Mouse (Mus musculus) adrenal gland, postnatal 10 days (tissue): ENCODE measurements around the gene Enoph1. TPM values are rescaled to one million over a fixed set of nuclear protein-coding genes. Genes with fewer than 3 reads are reported as not detected.

Experiments
- DNase-seq: peaks from one replicate; pipeline ENCODE4 v3.0.0; 2021; ENCODE audit warnings: mixed read lengths
- long read RNA-seq, 2 experiments: library from polyadenylated mRNA; stranded (forward); transcript quantifications; one replicate each; pipeline ENCODE4 v2.0.0; 2021
- total RNA-seq, 2 experiments: library from RNA; stranded (reverse); gene quantifications; 2 replicates each; pipeline ENCODE4 v1.2.3; 2021

Gene Enoph1
- total RNA-seq = 10 to 100 TPM; 23.2 to 29.4 TPM
- long read RNA-seq, experiment 1, transcript Enoph1-202 (6 exons, 1,833 nt) = major isoform, 34 of 39 reads
- long read RNA-seq, experiment 1, partial matches to known transcripts = 0 of 39 reads
- long read RNA-seq, experiment 1, other reads (novel, unspliced or antisense) = 4 of 39 reads
- long read RNA-seq, experiment 2, transcript Enoph1-202 (6 exons, 1,833 nt) = major isoform, 13 of 22 reads
- long read RNA-seq, experiment 2, partial matches to known transcripts = 0 of 22 reads
- long read RNA-seq, experiment 2, other reads (novel, unspliced or antisense) = 8 of 22 reads

GRCm38 (mm10) chr5:100039602-100040142 lies at the start of gene Enoph1, which contains the start of gene Hnrnpdl:
Gene Enoph1, plus strand, starts transcription at chr5:100039985.
Gene Hnrnpdl, minus strand, starts transcription at chr5:100039664.
- peak; percentile 95 for DNase-seq

GRCm38 (mm10) chr5:99994166-99994565 lies 45.6 kb upstream of the Enoph1 start:
- DNase-seq = peak; percentile 29

- DNase-seq = no peak
Measured at GRCm38 (mm10) chr5:99994680-99995079, 45.1 kb upstream of the Enoph1 start.

- DNase-seq = no peak
Measured at GRCm38 (mm10) chr5:100000048-100000447, 39.7 kb upstream of the Enoph1 start.

- DNase-seq = no peak
Measured at GRCm38 (mm10) chr5:100000500-100000899, 39.3 kb upstream of the Enoph1 start.

- DNase-seq = no peak
Measured at GRCm38 (mm10) chr5:100003895-100004294, 35.9 kb upstream of the Enoph1 start.

- peak; percentile 10 for DNase-seq
Measured at GRCm38 (mm10) chr5:100005431-100005830, 34.4 kb upstream of the Enoph1 start.

- DNase-seq = no peak
Measured at GRCm38 (mm10) chr5:100005896-100006295, 33.9 kb upstream of the Enoph1 start.

- DNase-seq = no peak
Measured at GRCm38 (mm10) chr5:100006324-100007039, 33.3 kb upstream of the Enoph1 start.

- DNase-seq = no peak
Measured at GRCm38 (mm10) chr5:100007040-100007375, 32.8 kb upstream of the Enoph1 start.

GRCm38 (mm10) chr5:100008485-100008884 lies 31.3 kb upstream of the Enoph1 start:
- no peak for DNase-seq

GRCm38 (mm10) chr5:100012599-100012998 lies 27.2 kb upstream of the Enoph1 start:
- DNase-seq = no peak

GRCm38 (mm10) chr5:100020089-100020488 lies 19.7 kb upstream of the Enoph1 start:
- DNase-seq = no peak

- DNase-seq = no peak
Measured at GRCm38 (mm10) chr5:100024403-100024802, 15.4 kb upstream of the Enoph1 start.

- no peak for DNase-seq
Measured at GRCm38 (mm10) chr5:100024868-100025267, 14.9 kb upstream of the Enoph1 start.

- no peak for DNase-seq
Measured at GRCm38 (mm10) chr5:100030069-100030468, 9.7 kb upstream of the Enoph1 start.

GRCm38 (mm10) chr5:100032107-100032506 lies 7.7 kb upstream of the Enoph1 start:
- DNase-seq = no peak

- DNase-seq = no peak
Measured at GRCm38 (mm10) chr5:100032646-100033045, 7.1 kb upstream of the Enoph1 start.

GRCm38 (mm10) chr5:100035950-100036349 lies 3.8 kb upstream of the Enoph1 start:
- DNase-seq = no peak

GRCm38 (mm10) chr5:100036681-100037080 lies 3.1 kb upstream of the Enoph1 start:
- DNase-seq = no peak

GRCm38 (mm10) chr5:100037965-100038713 lies 1.6 kb upstream of the Enoph1 start:
- peak; percentile 98 for DNase-seq

GRCm38 (mm10) chr5:100038714-100039601 lies 827 bp upstream of the Enoph1 start:
- peak; percentile 99 for DNase-seq
